Mouse (Mus musculus): ENCODE measurements at regions not wholly inside any gene's neighbourhood (a gene's known extent, or its start where the extent isn't known, plus 50 kb on each side); places are given as distances from the start of the nearest gene placed in this dataset.
A peak's percentile ranks its signal among the peaks of the same experiment; 100 is the strongest.
"Not testable (repeated sequence)": the region's sequence is repeated elsewhere in the genome, so short reads cannot be mapped to it uniquely, and the experiment has no call there.

GRCm38 (mm10) chr6:81805942-81806341 lies 117.5 kb upstream of the Gcfc2 start:
- 84% methylated on average over 11 of the region's 11 CpGs for WGBS
- Histone ChIP-seq H3K27me3 (no peaks in the 10 kb centered on the region), H3K9me3 (no peaks in the 10 kb centered on the region), H3K4me3 (no peak overlapping the region), H3K27ac (no peak overlapping the region), H3K9ac (no peak overlapping the region), H3K4me2 (no peak overlapping the region), H3K4me1 (no peaks in the 10 kb centered on the region), H3K36me3 (no peaks in the 10 kb centered on the region)
- ATAC-seq (ENCODE audit: borderline replicate concordance, extremely low read depth, low FRiP score, low TSS enrichment) = no peak

- 90% methylated on average over 13 of the region's 13 CpGs for WGBS
- no peaks in the 10 kb centered on the region for H3K36me3 ChIP-seq
- H3K4me1 ChIP-seq = no peaks in the 10 kb centered on the region
Measured at GRCm38 (mm10) chr6:81808712-81809111, 114.8 kb upstream of the Gcfc2 start.

GRCm38 (mm10) chr6:81815248-81815961 lies 108.1 kb upstream of the Gcfc2 start:
- Histone ChIP-seq H3K4me1 (no peaks in the 10 kb centered on the region), H3K36me3 (no peaks in the 10 kb centered on the region), H3K27ac (no peak overlapping the region), H3K9ac (no peak overlapping the region), H3K9me3 (no peaks in the 10 kb centered on the region), H3K4me3 (no peak overlapping the region), H3K4me2 (no peak overlapping the region), H3K27me3 (no peaks in the 10 kb centered on the region)
- 70% methylated on average over 8 of the region's 8 CpGs for WGBS
- ATAC-seq (ENCODE audit: borderline replicate concordance, extremely low read depth, low FRiP score, low TSS enrichment) = no peak

More at GRCm38 (mm10) chr6:81808712-81809111, 114.8 kb upstream of the Gcfc2 start:
- Histone ChIP-seq H3K9me3 (no peaks in the 10 kb centered on the region), H3K4me2 (no peak overlapping the region), H3K4me3 (no peak overlapping the region), H3K27ac (no peak overlapping the region), H3K27me3 (no peaks in the 10 kb centered on the region), H3K9ac (no peak overlapping the region)
- no peak for ATAC-seq (ENCODE audit: borderline replicate concordance, extremely low read depth, low FRiP score, low TSS enrichment)

- no peaks in the 10 kb centered on the region for H3K4me1 ChIP-seq
- no peaks in the 10 kb centered on the region for H3K9me3 ChIP-seq
- ATAC-seq (ENCODE audit: borderline replicate concordance, extremely low read depth, low FRiP score, low TSS enrichment) = no peak
- H3K36me3 ChIP-seq = no peaks in the 10 kb centered on the region
- H3K27ac ChIP-seq = no peak overlapping the region
- H3K4me2 ChIP-seq = no peak overlapping the region
- 61% methylated on average over 7 of the region's 7 CpGs for WGBS
- no peak overlapping the region for H3K4me3 ChIP-seq
- H3K27me3 ChIP-seq = no peaks in the 10 kb centered on the region
- no peak overlapping the region for H3K9ac ChIP-seq
Measured at GRCm38 (mm10) chr6:81815962-81816338, 107.5 kb upstream of the Gcfc2 start.

- no peak overlapping the region for H3K27ac ChIP-seq
- no peak for ATAC-seq (ENCODE audit: borderline replicate concordance, extremely low read depth, low FRiP score, low TSS enrichment)
- H3K4me2 ChIP-seq = no peak overlapping the region
Measured at GRCm38 (mm10) chr6:81817050-81817827, 106.2 kb upstream of the Gcfc2 start.

GRCm38 (mm10) chr6:81818573-81818972 lies 104.9 kb upstream of the Gcfc2 start:
- no peak overlapping the region for H3K9ac ChIP-seq
- no peaks in the 10 kb centered on the region for H3K36me3 ChIP-seq
- ATAC-seq (ENCODE audit: borderline replicate concordance, extremely low read depth, low FRiP score, low TSS enrichment) = no peak
- no peaks in the 10 kb centered on the region for H3K27me3 ChIP-seq
- no peak overlapping the region for H3K4me2 ChIP-seq
- H3K4me3 ChIP-seq = no peak overlapping the region
- 97% methylated on average over 10 of the region's 10 CpGs for WGBS
- H3K27ac ChIP-seq = no peak overlapping the region
- no peaks in the 10 kb centered on the region for H3K4me1 ChIP-seq
- H3K9me3 ChIP-seq = no peaks in the 10 kb centered on the region

More at GRCm38 (mm10) chr6:81817050-81817827, 106.2 kb upstream of the Gcfc2 start:
- Histone ChIP-seq H3K9me3 (no peaks in the 10 kb centered on the region), H3K27me3 (no peaks in the 10 kb centered on the region), H3K4me3 (no peak overlapping the region), H3K36me3 (no peaks in the 10 kb centered on the region), H3K9ac (no peak overlapping the region), H3K4me1 (no peaks in the 10 kb centered on the region)
- WGBS = 71% methylated on average over 9 of the region's 9 CpGs

- Histone ChIP-seq H3K4me2 (no peak overlapping the region), H3K4me3 (no peak overlapping the region), H3K4me1 (no peaks in the 10 kb centered on the region), H3K27me3 (no peaks in the 10 kb centered on the region), H3K27ac (no peak overlapping the region), H3K9me3 (no peaks in the 10 kb centered on the region), H3K9ac (no peak overlapping the region), H3K36me3 (no peaks in the 10 kb centered on the region)
- ATAC-seq (ENCODE audit: borderline replicate concordance, extremely low read depth, low FRiP score, low TSS enrichment) = no peak
- 63% methylated on average over 5 of the region's 5 CpGs for WGBS
Measured at GRCm38 (mm10) chr6:81820078-81820477, 103.4 kb upstream of the Gcfc2 start.

GRCm38 (mm10) chr6:81839474-81840153 lies 83.9 kb upstream of the Gcfc2 start:
- H3K9ac ChIP-seq = no peak overlapping the region
- H3K4me3 ChIP-seq = no peak overlapping the region
- H3K4me1 ChIP-seq = no peaks in the 10 kb centered on the region
- no peak for ATAC-seq (ENCODE audit: borderline replicate concordance, extremely low read depth, low FRiP score, low TSS enrichment)
- H3K36me3 ChIP-seq = no peaks in the 10 kb centered on the region
- H3K27ac ChIP-seq = no peak overlapping the region
- H3K27me3 ChIP-seq = no peaks in the 10 kb centered on the region
- WGBS = 47% methylated on average over 11 of the region's 11 CpGs
- no peaks in the 10 kb centered on the region for H3K9me3 ChIP-seq
- peak overlapping the region; percentile 35 for H3K4me2 ChIP-seq

- ATAC-seq (ENCODE audit: borderline replicate concordance, extremely low read depth, low FRiP score, low TSS enrichment); H3K9me3 ChIP-seq; H3K36me3 ChIP-seq; H3K9ac ChIP-seq; H3K4me3 ChIP-seq; H3K27ac ChIP-seq; H3K4me2 ChIP-seq; H3K4me1 ChIP-seq; H3K27me3 ChIP-seq: not testable (repeated sequence)
- 81% methylated on average over 13 of the region's 13 CpGs for WGBS
Measured at GRCm38 (mm10) chr6:81868207-81868606, 55.3 kb upstream of the Gcfc2 start.
